Mouse (Mus musculus): Measurements from ENCODE around the gene 4930522H14Rik. TPM values are rescaled to one million over a fixed set of nuclear protein-coding genes. Genes with fewer than 3 reads are reported as not detected.

Gene 4930522H14Rik
- total and polyA plus RNA-seq, 2 experiments from 2014 or later, result not detected

DNA sequence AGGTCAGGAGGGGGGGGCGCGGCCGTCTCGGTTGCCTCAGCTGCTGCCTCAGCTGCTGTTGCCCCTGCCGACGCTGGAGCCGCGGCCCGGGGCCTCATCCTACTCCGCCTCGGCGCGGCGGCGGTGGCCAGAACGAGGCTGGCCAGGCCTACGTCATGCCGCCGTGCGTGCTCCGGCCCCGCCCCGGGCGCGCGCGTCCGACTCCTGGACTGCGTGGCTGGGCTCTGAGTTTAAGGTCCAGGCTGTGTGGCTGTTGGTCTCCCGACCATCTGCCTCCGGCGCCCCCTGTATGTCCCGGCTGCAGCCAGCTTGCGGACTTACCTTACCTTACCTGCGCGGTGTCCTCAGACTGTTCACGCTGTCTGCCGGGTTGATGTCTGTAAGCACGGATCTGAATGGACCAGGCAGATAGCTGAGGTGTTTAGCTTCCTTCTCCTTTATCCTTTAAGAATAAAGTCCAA is 54.5 kb downstream of the 4930522H14Rik start:
- Histone ChIP-seq H3K27me3 (ENCODE audit: insufficient read depth, low read length) (no peaks in the 10 kb centered on the region), H3K9me3 (ENCODE audit: low read length) (no peaks in the 10 kb centered on the region), H3K4me2 (ENCODE audit: low read depth, low read length) (peak overlapping the region; percentile 69), H3K27ac (peak overlapping the region; percentile 88), H3K4me3 (ENCODE audit: low read length) (peak overlapping the region; percentile 58), H3K4me1 (ENCODE audit: insufficient read depth, low read length) (peaks cover 8% of the 10 kb centered on the region; the same call in 1 of the 2 replicates), H3K9ac (replicated peaks; ENCODE audit: low read length) (peak overlapping the region; percentile 89), H3K36me3 (ENCODE audit: insufficient read depth, low read length) (no peaks in the 10 kb centered on the region)
- TF ChIP-seq CTCF (IDR thresholded peaks at IDR 0.05; ENCODE audit: low read depth), result peak; percentile 54
- peak; percentile 96 for DNase-seq (ENCODE audit: low spot score)
- ATAC-seq, result peak; percentile 99
- under 1% methylated on average over 33 of the region's 39 CpGs for WGBS

DNA sequence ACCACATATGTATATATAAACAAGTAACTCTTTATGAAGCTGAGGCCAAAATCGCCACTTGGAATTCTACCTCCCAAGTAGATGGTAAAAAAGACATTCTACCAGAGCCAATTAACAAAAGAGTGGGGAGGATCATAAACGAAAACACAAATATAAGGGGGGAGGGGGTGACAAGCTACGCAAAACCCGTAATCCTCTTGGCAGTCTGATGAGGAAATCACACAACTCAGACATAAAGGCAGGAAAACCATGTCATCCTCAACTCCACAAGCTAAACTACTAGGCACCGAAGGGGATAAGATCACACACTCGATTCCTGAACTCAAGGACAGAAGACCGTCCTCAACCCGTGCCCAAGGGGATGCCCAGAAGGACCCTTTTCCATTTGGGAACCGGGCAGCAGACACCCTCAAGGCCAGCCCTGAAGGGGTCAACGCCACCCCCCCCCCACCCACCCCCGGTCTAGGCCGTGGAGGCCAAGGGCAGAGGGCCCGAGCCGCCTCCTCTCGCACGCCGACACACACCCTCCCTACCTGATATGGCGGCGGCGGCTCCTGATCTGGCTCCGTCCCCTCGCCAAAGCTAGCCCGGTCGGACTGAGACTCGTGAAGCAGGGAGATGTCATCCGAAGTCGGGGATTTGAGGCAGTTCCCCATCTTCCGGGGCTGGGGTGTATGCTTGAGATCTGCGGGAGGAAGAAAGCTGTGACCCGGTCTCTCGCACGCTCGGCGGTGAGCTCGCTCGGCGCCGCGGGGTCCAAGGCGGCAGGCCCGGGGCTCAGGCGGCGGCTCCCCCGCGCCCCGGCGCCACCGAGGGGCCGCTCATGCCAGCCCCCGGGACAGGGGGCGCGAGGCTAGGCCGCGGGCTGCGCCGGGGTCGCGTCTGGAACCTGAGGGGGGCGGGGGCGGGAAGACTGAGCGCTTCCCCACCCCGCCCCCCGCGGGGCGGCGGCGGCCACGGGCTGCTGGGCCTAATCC is 55.2 kb downstream of the 4930522H14Rik start:
- Histone ChIP-seq H3K9ac (replicated peaks; ENCODE audit: low read length) (peak overlapping the region; percentile 89), H3K27ac (peak overlapping the region; percentile 88), H3K9me3 (ENCODE audit: low read length) (no peaks in the 10 kb centered on the region), H3K4me1 (ENCODE audit: insufficient read depth, low read length) (peaks cover 8% of the 10 kb centered on the region; the same call in 1 of the 2 replicates), H3K4me3 (ENCODE audit: low read length) (peak overlapping the region; percentile 58), H3K36me3 (ENCODE audit: insufficient read depth, low read length) (no peaks in the 10 kb centered on the region), H3K4me2 (ENCODE audit: low read depth, low read length) (peak overlapping the region; percentile 69), H3K27me3 (ENCODE audit: insufficient read depth, low read length) (no peaks in the 10 kb centered on the region)
- peak; percentile 76 for ATAC-seq
- WGBS, result under 1% methylated on average over 43 of the region's 68 CpGs
- no peak for TF ChIP-seq CTCF (IDR thresholded peaks at IDR 0.05; ENCODE audit: low read depth)
- DNase-seq (ENCODE audit: low spot score), result peak; percentile 60

DNA sequence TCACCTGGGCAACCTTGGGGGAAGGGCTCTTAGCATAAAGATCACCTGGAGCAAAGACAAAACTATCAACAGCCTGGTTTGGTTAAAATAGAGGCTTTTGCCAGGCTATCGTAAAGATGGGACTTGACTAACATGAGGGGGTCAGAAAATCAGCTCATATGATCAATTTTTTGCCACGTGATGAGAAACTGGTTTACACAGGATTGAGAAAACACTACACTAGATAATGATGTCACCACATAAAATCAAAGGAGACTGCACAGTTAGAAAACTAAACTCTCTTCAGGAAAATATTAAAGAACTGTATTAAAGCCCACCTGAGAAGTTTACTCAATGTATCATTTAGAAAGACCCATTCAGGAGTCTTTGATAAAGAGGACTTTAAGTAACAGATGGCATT is 56.0 kb downstream of the 4930522H14Rik start:
- ATAC-seq (no peak), DNase-seq (ENCODE audit: low spot score) (no peak)
- Histone ChIP-seq H3K4me3 (ENCODE audit: low read length) (peak overlapping the region; percentile 58), H3K4me2 (ENCODE audit: low read depth, low read length) (peak overlapping the region; percentile 69), H3K4me1 (ENCODE audit: insufficient read depth, low read length) (peaks cover 8% of the 10 kb centered on the region; the same call in 1 of the 2 replicates), H3K27ac (no peak overlapping the region), H3K27me3 (ENCODE audit: insufficient read depth, low read length) (no peaks in the 10 kb centered on the region), H3K36me3 (ENCODE audit: insufficient read depth, low read length) (no peaks in the 10 kb centered on the region), H3K9me3 (ENCODE audit: low read length) (no peaks in the 10 kb centered on the region), H3K9ac (replicated peaks; ENCODE audit: low read length) (peak overlapping the region; percentile 89)
- TF ChIP-seq CTCF (IDR thresholded peaks at IDR 0.05; ENCODE audit: low read depth), result no peak
- WGBS, result 33% methylated on average over 2 of the region's 2 CpGs

DNA sequence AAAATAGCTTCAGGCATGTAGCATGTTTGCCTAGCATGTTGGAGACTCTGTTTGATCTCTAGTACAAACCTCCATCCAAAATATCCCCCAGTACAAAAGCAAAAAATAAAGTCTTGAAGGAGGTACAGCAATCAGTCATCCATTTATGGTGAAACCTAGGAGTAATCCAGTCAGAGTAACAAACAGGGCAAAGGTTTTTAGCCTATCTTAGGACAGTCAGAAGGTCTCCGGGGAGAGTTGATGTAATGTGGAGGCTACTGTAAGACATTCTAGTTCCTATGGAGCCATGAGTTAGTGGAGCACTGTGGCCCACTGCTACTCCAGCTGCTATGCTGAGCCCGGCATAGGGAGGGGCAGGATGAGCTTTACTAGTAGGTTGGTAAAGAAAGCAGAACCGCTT is 58.5 kb downstream of the 4930522H14Rik start:
- Histone ChIP-seq H3K9me3 (ENCODE audit: low read length) (no peaks in the 10 kb centered on the region), H3K9ac (replicated peaks; ENCODE audit: low read length) (no peak overlapping the region), H3K4me3 (ENCODE audit: low read length) (no peak overlapping the region), H3K4me1 (ENCODE audit: insufficient read depth, low read length) (peaks cover 8% of the 10 kb centered on the region; the same call in 1 of the 2 replicates), H3K27me3 (ENCODE audit: insufficient read depth, low read length) (no peaks in the 10 kb centered on the region), H3K36me3 (ENCODE audit: insufficient read depth, low read length) (no peaks in the 10 kb centered on the region), H3K27ac (no peak overlapping the region), H3K4me2 (ENCODE audit: low read depth, low read length) (no peak overlapping the region)
- TF ChIP-seq CTCF (IDR thresholded peaks at IDR 0.05; ENCODE audit: low read depth), result no peak
- WGBS, result 91% methylated on average over 3 of the region's 3 CpGs
- ATAC-seq (no peak), DNase-seq (ENCODE audit: low spot score) (no peak)

DNA sequence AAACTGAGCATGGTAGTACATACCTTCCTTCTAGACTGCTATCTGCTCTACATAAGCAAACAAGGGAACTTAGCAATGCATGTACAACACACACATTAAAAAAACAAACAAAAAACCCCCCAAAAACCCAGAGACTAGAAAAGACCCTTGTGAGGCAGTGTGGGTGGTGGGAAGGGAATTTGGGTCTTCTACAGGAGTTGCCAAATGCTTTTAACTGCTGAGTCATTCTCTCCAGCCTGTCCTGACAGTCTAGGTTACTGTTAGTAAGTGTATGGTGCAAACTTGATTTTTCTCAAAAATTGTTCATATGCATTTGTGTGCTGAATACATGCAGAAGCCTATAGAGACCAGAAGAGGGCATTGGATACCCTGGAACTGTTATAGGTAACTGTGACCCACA is 59.5 kb downstream of the 4930522H14Rik start:
- peaks cover 8% of the 10 kb centered on the region; the same call in 1 of the 2 replicates for H3K4me1 ChIP-seq (ENCODE audit: insufficient read depth, low read length)
- DNase-seq (ENCODE audit: low spot score) (no peak), ATAC-seq (no peak)
- H3K9me3 ChIP-seq (ENCODE audit: low read length), result no peaks in the 10 kb centered on the region
- TF ChIP-seq CTCF (IDR thresholded peaks at IDR 0.05; ENCODE audit: low read depth), result no peak
- no peak overlapping the region for H3K9ac ChIP-seq (replicated peaks; ENCODE audit: low read length)
- H3K4me2 ChIP-seq (ENCODE audit: low read depth, low read length), result no peak overlapping the region
- no peaks in the 10 kb centered on the region for H3K36me3 ChIP-seq (ENCODE audit: insufficient read depth, low read length)
- H3K4me3 ChIP-seq (ENCODE audit: low read length), result no peak overlapping the region
- no peak overlapping the region for H3K27ac ChIP-seq
- H3K27me3 ChIP-seq (ENCODE audit: insufficient read depth, low read length), result no peaks in the 10 kb centered on the region

DNA sequence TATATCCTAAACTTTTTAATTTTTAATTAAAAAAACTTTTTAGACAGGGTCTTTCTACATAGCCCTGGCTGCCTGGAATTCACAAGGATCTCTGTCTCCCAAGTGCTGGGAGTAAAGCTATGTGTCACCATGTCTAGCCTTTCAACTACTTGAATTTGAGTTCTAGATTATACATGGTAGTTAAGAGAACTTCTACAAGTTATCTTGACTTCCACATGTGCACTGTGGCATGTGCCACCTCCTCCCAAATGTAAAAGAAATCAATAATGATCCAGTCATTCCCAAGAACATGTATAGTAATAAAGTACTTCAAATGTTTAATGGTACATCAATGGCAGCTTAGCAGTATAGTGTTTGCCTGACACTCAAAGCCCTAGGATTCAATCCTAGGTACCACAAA is 63.4 kb downstream of the 4930522H14Rik start:
- Histone ChIP-seq H3K27me3 (ENCODE audit: insufficient read depth, low read length) (no peaks in the 10 kb centered on the region), H3K4me2 (ENCODE audit: low read depth, low read length) (no peak overlapping the region), H3K27ac (no peak overlapping the region), H3K4me3 (ENCODE audit: low read length) (no peak overlapping the region), H3K4me1 (ENCODE audit: insufficient read depth, low read length) (no peaks in the 10 kb centered on the region), H3K9me3 (ENCODE audit: low read length) (no peaks in the 10 kb centered on the region), H3K36me3 (ENCODE audit: insufficient read depth, low read length) (no peaks in the 10 kb centered on the region), H3K9ac (replicated peaks; ENCODE audit: low read length) (no peak overlapping the region)
- no peak for TF ChIP-seq CTCF (IDR thresholded peaks at IDR 0.05; ENCODE audit: low read depth)
- DNase-seq (ENCODE audit: low spot score), result no peak
- ATAC-seq, result no peak

DNA sequence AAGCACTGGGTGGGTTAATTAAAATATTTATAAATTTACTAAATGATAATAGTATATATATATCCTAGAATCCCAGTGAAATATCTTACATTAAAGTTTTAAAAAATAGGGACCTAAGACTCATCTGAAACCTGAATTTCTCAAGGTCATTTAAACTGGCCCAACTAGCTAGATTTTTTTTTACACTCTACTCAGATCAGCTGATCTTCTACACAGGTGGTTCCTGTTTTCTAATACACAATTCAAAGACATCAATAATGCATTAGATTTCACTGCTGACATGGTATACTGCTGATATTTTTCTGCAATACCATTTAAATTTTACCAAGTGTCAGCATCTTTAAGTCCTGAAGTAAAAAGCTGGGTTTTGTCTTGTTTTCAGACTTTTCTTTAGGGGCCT is 67.2 kb downstream of the 4930522H14Rik start:
- Histone ChIP-seq H3K4me3 (ENCODE audit: low read length) (no peak overlapping the region), H3K36me3 (ENCODE audit: insufficient read depth, low read length) (no peaks in the 10 kb centered on the region), H3K9ac (replicated peaks; ENCODE audit: low read length) (no peak overlapping the region), H3K4me1 (ENCODE audit: insufficient read depth, low read length) (no peaks in the 10 kb centered on the region), H3K4me2 (ENCODE audit: low read depth, low read length) (no peak overlapping the region), H3K9me3 (ENCODE audit: low read length) (no peaks in the 10 kb centered on the region), H3K27me3 (ENCODE audit: insufficient read depth, low read length) (no peaks in the 10 kb centered on the region), H3K27ac (no peak overlapping the region)
- DNase-seq (ENCODE audit: low spot score) (no peak), ATAC-seq (no peak)
- no peak for TF ChIP-seq CTCF (IDR thresholded peaks at IDR 0.05; ENCODE audit: low read depth)
